Mouse (Mus musculus): ENCODE measurements around the gene Nme7.

Gene Nme7

DNA sequence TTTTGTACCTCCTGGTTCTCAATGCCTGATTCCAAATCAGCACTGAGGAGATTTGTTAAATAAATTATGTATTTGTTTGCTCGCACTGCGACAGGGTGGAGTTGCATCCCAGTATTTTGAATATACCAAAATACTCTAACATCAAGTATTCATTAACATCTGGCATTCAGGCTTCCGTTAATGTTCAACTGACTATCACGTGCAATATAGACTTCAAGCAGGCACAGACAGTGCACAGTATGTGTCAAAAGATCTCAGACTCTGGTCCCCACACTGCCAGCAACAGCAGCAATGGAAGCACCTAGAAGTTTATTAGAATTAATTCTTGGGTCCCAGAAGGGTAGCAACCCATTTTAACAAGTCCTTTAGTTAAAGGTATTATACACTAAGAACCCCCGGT lies 167.7 kb downstream of the Nme7 start:
- in situ Hi-C loops (cut with MboI; ENCODE audit: low pct_unique_long_range_greater_than_20kb in 1 of 2, low sequenced_read_pairs in 2 of 2, unreplicated experiment in 1 of 2): no loop called here

GRCm38 (mm10) chr1:164473398-164473797 lies 169.5 kb downstream of the Nme7 start:
- in situ Hi-C loops (cut with MboI; ENCODE audit: low pct_unique_long_range_greater_than_20kb in 1 of 2, low sequenced_read_pairs in 2 of 2, unreplicated experiment in 1 of 2): no loop called here

GRCm38 (mm10) chr1:164474310-164474709 lies 170.4 kb downstream of the Nme7 start:
- in situ Hi-C loops (cut with MboI; ENCODE audit: low pct_unique_long_range_greater_than_20kb in 1 of 2, low sequenced_read_pairs in 2 of 2, unreplicated experiment in 1 of 2): no loop called here

- in situ Hi-C loops (cut with MboI; ENCODE audit: low pct_unique_long_range_greater_than_20kb in 1 of 2, low sequenced_read_pairs in 2 of 2, unreplicated experiment in 1 of 2): no loop called here
These were observed 171.0 kb downstream of the Nme7 start for GRCm38 (mm10) chr1:164474778-164475511.

DNA sequence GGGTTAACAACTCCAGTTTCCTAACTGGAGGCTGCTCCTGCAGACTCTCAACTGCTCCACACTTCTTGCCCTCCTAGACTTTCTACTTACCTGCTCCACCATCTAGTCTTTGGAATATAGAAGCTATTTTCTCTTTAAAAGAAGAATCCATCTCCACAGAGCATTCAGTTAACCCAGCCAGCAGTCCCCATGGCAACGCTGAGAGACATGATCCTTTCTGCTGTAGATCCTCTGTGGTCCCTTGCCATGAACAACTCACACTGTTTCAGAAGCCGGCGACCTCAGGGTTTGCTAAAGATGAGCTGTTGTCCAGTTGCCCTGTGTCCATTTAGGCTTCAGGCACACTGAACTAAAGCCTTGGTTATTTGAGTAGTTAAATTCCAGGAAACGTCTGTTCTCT lies 172.0 kb downstream of the Nme7 start:
- in situ Hi-C loops (cut with MboI; ENCODE audit: low pct_unique_long_range_greater_than_20kb in 1 of 2, low sequenced_read_pairs in 2 of 2, unreplicated experiment in 1 of 2): no loop called here

DNA sequence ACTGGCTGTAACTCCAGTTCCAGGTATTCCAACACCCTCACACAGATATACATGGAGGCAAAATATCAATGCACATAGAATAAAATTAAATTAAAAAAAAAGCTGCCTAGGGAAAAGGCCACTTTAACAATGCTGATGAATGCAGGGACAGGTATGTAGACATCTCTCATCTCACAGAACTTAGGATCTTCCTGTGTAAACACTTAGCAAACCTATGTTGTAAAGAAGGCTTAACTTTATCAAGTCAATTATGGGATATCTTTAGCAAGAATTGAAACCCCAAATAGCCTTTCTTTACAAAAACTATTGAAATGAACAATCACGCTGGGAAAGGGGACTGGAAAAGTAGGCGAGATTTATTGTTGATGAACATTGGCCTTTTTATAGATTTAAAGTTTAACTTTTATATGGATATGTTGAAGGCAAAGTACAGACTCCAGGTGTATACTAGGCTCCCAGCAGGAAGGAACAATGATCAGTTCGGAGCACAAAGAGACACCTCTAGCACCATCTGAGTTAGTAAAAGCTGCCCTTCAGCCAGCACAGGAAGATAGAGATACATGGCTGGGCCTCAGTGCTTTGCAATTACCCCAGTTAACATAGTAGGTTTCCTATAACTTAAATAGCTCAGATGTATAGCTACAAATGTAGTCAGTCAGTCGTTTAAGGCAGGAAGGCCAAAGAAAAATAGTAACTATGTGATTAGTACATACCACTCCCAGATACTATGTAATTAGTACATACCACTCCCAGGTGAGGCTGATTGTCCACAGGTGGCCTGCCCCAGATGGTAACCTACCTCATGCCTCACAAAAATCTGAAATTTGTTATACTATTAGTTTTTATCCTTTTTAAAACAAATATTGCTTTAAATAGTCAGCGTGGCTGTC lies 177.1 kb downstream of the Nme7 start:
- in situ Hi-C loops (cut with MboI; ENCODE audit: low pct_unique_long_range_greater_than_20kb in 1 of 2, low sequenced_read_pairs in 2 of 2, unreplicated experiment in 1 of 2): no loop called here

DNA sequence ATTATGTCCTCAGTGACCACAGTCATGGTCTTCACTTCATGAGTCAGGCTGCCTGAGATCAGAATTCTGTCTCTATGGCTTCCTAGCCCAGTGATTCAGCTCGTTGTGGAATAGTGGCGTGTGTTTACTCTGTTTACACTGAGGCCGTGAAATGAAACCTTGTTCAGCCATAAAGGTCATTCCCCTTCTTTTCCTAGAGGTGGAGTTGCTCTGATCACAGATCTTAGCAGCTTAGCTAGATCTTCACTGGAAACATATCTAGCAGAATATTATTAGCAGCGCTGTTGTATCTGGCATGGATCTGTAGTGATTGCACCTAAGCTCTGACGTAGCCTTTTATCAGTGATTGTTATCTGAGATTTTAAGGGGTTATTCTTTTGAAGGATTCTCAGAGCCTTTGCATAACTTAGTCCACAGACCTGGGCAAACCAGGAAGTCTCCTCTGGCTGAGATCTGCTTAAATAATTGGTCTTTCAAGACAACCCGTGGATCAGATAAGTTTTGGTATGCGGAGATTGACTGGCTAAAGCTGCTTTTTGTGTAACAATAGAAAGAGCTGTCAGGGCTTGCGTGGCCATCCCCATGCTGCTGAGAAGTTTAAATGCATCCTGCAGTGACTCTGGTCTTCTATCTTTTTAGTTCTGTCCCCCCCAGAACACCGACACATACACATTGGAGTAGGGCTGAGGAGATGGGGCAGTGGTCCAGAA lies 177.9 kb downstream of the Nme7 start:
- in situ Hi-C loops (cut with MboI; ENCODE audit: low pct_unique_long_range_greater_than_20kb in 1 of 2, low sequenced_read_pairs in 2 of 2, unreplicated experiment in 1 of 2): no loop called here

DNA sequence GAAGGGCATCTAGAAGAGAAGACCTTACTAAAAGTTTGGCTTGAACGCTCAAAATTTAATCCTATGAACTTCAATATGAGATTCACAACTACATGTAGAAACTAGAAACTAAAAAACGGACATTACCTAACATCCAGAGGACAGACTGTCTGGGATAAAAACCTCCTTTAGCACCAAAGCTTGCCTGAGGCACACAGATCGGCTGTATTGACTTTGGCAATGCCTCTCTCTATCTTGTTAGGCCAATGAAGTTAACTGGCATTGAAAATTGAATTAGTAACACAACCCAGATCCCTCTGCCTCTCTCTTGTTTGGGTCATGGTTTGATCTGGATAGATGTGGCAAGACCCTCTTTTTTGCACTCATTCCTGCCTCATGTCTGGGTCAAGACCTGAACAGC lies 178.9 kb downstream of the Nme7 start:
- in situ Hi-C loops (cut with MboI; ENCODE audit: low pct_unique_long_range_greater_than_20kb in 1 of 2, low sequenced_read_pairs in 2 of 2, unreplicated experiment in 1 of 2): no loop called here

GRCm38 (mm10) chr1:164483728-164484127 lies 179.8 kb downstream of the Nme7 start:
- in situ Hi-C loops (cut with MboI; ENCODE audit: low pct_unique_long_range_greater_than_20kb in 1 of 2, low sequenced_read_pairs in 2 of 2, unreplicated experiment in 1 of 2): no loop called here

All from mouse embryonic stem cell (cell line).